Mouse (Mus musculus) C2C12 (cell line): Measurements from ENCODE around the gene Hist1h2ag.

Source experiments
- CTCF ChIP-seq: IDR thresholded peaks from one replicate; pipeline ENCODE4 v1.5.1; 2011; ENCODE audit not compliant: control insufficient read depth, insufficient read depth, insufficient read length
- FOSL1 ChIP-seq: IDR thresholded peaks from one replicate; pipeline ENCODE4 v1.8.0; 2011; ENCODE audit warnings: mild to moderate bottlenecking, low read length; ENCODE audit not compliant: poor library complexity, insufficient read depth, severe bottlenecking
- MAX ChIP-seq: IDR thresholded peaks from one replicate; pipeline ENCODE4 v1.6.1; 2011; ENCODE audit warnings: mild to moderate bottlenecking, control low read depth

- no peak for TF ChIP-seq CTCF
- no peak for TF ChIP-seq MAX
- no peak for TF ChIP-seq FOSL1
These were observed 12.3 kb downstream of the Hist1h2ag start for GRCm38 (mm10) chr13:22030493-22030892.
